Mouse (Mus musculus) kidney, adult 18-20 months (tissue): ENCODE results near the gene Lep.

Experiments
- DNase-seq: peaks from one replicate; pipeline ENCODE4 v3.0.0; 2021

Lep gene

GRCm38 (mm10) chr6:29118231-29118630 lies 58.2 kb downstream of the Lep start:
- no peak for DNase-seq

- DNase-seq = no peak
Measured at GRCm38 (mm10) chr6:29118963-29119362, 58.9 kb downstream of the Lep start.

- no peak for DNase-seq
Measured at GRCm38 (mm10) chr6:29119990-29120389, 60.0 kb downstream of the Lep start.
